Mouse (Mus musculus): ENCODE measurements around the gene Slc35a3. TPM values are rescaled to one million over a fixed set of nuclear protein-coding genes. Genes with fewer than 3 reads are reported as not detected.
"Not testable (repeated sequence)": the region's sequence is repeated elsewhere in the genome, so short reads cannot be mapped to it uniquely, and the experiment has no call there.

Slc35a3 gene
- total RNA-seq, 2 experiments from 2014 or later, result 14.6 to 16.5 TPM

GRCm38 (mm10) chr3:116702647-116703272 lies 9.9 kb downstream of the Slc35a3 start:
- no peak for DNase-seq (ENCODE audit: extremely low spot score in 1 of 2, low spot score in 1 of 2)

GRCm38 (mm10) chr3:116701601-116702000 lies 11.0 kb downstream of the Slc35a3 start:
- no peak for DNase-seq (ENCODE audit: extremely low spot score in 1 of 2, low spot score in 1 of 2)

- no peak for DNase-seq (ENCODE audit: extremely low spot score in 1 of 2, low spot score in 1 of 2)
These were observed 13.8 kb downstream of the Slc35a3 start for GRCm38 (mm10) chr3:116698786-116699185.

GRCm38 (mm10) chr3:116695666-116695985 lies 17.0 kb downstream of the Slc35a3 start:
- DNase-seq (ENCODE audit: extremely low spot score in 1 of 2, low spot score in 1 of 2), result no peak

- DNase-seq (ENCODE audit: extremely low spot score in 1 of 2, low spot score in 1 of 2), result no peak
These were observed 17.5 kb downstream of the Slc35a3 start for GRCm38 (mm10) chr3:116694955-116695665.

GRCm38 (mm10) chr3:116694312-116694711 lies 18.3 kb downstream of the Slc35a3 start:
- DNase-seq (ENCODE audit: extremely low spot score in 1 of 2, low spot score in 1 of 2), result no peak

- no peak for DNase-seq (ENCODE audit: extremely low spot score in 1 of 2, low spot score in 1 of 2)
These were observed 31.5 kb downstream of the Slc35a3 start, which contains the start of gene Gm43191 for GRCm38 (mm10) chr3:116681160-116681559. Gm43191 (minus strand) TSS chr3:116681260.

- DNase-seq (ENCODE audit: extremely low spot score in 1 of 2, low spot score in 1 of 2), result not testable (repeated sequence)
These were observed 48.4 kb downstream of the Slc35a3 start for GRCm38 (mm10) chr3:116664281-116664680.

- peak; percentile 97 to 99 for DNase-seq (ENCODE audit: extremely low spot score in 1 of 2, low spot score in 1 of 2)
These were observed 50.2 kb downstream of the Slc35a3 start, which contains the start of gene Mfsd14a for GRCm38 (mm10) chr3:116662463-116662863. Mfsd14a (minus strand) TSS chr3:116662677.

- peak in 1 of 2 experiments; percentile 21 for DNase-seq (ENCODE audit: extremely low spot score in 1 of 2, low spot score in 1 of 2)
These were observed 50.7 kb downstream of the Slc35a3 start for GRCm38 (mm10) chr3:116661870-116662414.

- no peak for DNase-seq (ENCODE audit: extremely low spot score in 1 of 2, low spot score in 1 of 2)
These were observed 51.3 kb downstream of the Slc35a3 start for GRCm38 (mm10) chr3:116661288-116661869.

GRCm38 (mm10) chr3:116659856-116660430 lies 52.7 kb downstream of the Slc35a3 start:
- DNase-seq (ENCODE audit: extremely low spot score in 1 of 2, low spot score in 1 of 2), result no peak

GRCm38 (mm10) chr3:116658928-116659565 lies 53.6 kb downstream of the Slc35a3 start:
- no peak for DNase-seq (ENCODE audit: extremely low spot score in 1 of 2, low spot score in 1 of 2)

- no peak for DNase-seq (ENCODE audit: extremely low spot score in 1 of 2, low spot score in 1 of 2)
These were observed 56.3 kb downstream of the Slc35a3 start for GRCm38 (mm10) chr3:116656184-116656965.

GRCm38 (mm10) chr3:116654051-116654450 lies 58.6 kb downstream of the Slc35a3 start:
- not testable (repeated sequence) for DNase-seq (ENCODE audit: extremely low spot score in 1 of 2, low spot score in 1 of 2)

GRCm38 (mm10) chr3:116653278-116653945 lies 59.2 kb downstream of the Slc35a3 start:
- DNase-seq (ENCODE audit: extremely low spot score in 1 of 2, low spot score in 1 of 2), result no peak

- DNase-seq (ENCODE audit: extremely low spot score in 1 of 2, low spot score in 1 of 2), result no peak
These were observed 60.6 kb downstream of the Slc35a3 start for GRCm38 (mm10) chr3:116652033-116652446.

- no peak for DNase-seq (ENCODE audit: extremely low spot score in 1 of 2, low spot score in 1 of 2)
These were observed 61.9 kb downstream of the Slc35a3 start for GRCm38 (mm10) chr3:116650698-116651097.

GRCm38 (mm10) chr3:116648805-116649204 lies 63.8 kb downstream of the Slc35a3 start:
- DNase-seq (ENCODE audit: extremely low spot score in 1 of 2, low spot score in 1 of 2), result no peak

All from layer of hippocampus, postnatal 25 days (tissue).